Mouse (Mus musculus) T-helper 17 cell (primary cell): ENCODE results near the gene Nbeal2.

Experiments used
- in situ Hi-C, 2 experiments: fragments of 300-600 bp; cut with MboI, MseI; formaldehyde crosslinking; loops; 1 replicate in 1 of 2; 2 replicates in 1 of 2; pipeline ENCODE4 v1.15.1; 2025; ENCODE audit warnings: high pct_unique_total_duplicates in 2 of 2

Nbeal2 gene

GRCm38 (mm10) chr9:110676492-110676911 lies 22.5 kb upstream of the Nbeal2 start:
- in situ Hi-C loops: no loop called here

- in situ Hi-C loops: no loop called here
Measured at GRCm38 (mm10) chr9:110673107-110673752, 19.3 kb upstream of the Nbeal2 start.

GRCm38 (mm10) chr9:110672462-110673106 lies 18.6 kb upstream of the Nbeal2 start:
- in situ Hi-C loops: no loop called here

- in situ Hi-C loops: no loop called here
Measured at GRCm38 (mm10) chr9:110669785-110670184, 15.8 kb upstream of the Nbeal2 start.

- in situ Hi-C loops: no loop called here
Measured at GRCm38 (mm10) chr9:110668601-110669293, 14.8 kb upstream of the Nbeal2 start.

- in situ Hi-C loops: no loop called here
Measured at GRCm38 (mm10) chr9:110667219-110667836, 13.4 kb upstream of the Nbeal2 start.

GRCm38 (mm10) chr9:110666374-110666773 lies 12.4 kb upstream of the Nbeal2 start:
- in situ Hi-C loops: no loop called here

- in situ Hi-C loops: no loop called here
Measured at GRCm38 (mm10) chr9:110665912-110666311, 12.0 kb upstream of the Nbeal2 start.

GRCm38 (mm10) chr9:110662844-110663243 lies 8.9 kb upstream of the Nbeal2 start:
- in situ Hi-C loops: no loop called here

GRCm38 (mm10) chr9:110660856-110661612 lies 7.1 kb upstream of the Nbeal2 start:
- in situ Hi-C loops: no loop called here

GRCm38 (mm10) chr9:110660208-110660607 lies 6.2 kb upstream of the Nbeal2 start:
- in situ Hi-C loops: no loop called here

- in situ Hi-C loops: no loop called here
Measured at GRCm38 (mm10) chr9:110659521-110659920, 5.6 kb upstream of the Nbeal2 start.

- in situ Hi-C loops: no loop called here
Measured at GRCm38 (mm10) chr9:110657474-110658078, 3.6 kb upstream of the Nbeal2 start.

GRCm38 (mm10) chr9:110656249-110657221 lies 2.6 kb upstream of the Nbeal2 start, which contains the start of gene Ccdc12:
Ccdc12 (plus strand) TSS chr9:110656503.
- in situ Hi-C loops: no loop called here

GRCm38 (mm10) chr9:110655651-110656007 lies 1.7 kb upstream of the Nbeal2 start:
- in situ Hi-C loops: no loop called here

- in situ Hi-C loops: no loop called here
Measured at GRCm38 (mm10) chr9:110654726-110655650, 1.0 kb upstream of the Nbeal2 start.

GRCm38 (mm10) chr9:110652963-110653654 lies 852 bp downstream of the Nbeal2 start:
- in situ Hi-C loops: no loop called here
